Mouse (Mus musculus) neural tube, embryonic 14.5 days (tissue): ENCODE measurements around the gene 3110021N24Rik. TPM values are rescaled to one million over a fixed set of nuclear protein-coding genes. Genes with fewer than 3 reads are reported as not detected.

ENCODE experiments used
- ATAC-seq: fragments of 200-750 bp; cut with Nextera tagmentation; 2 replicates; pipeline ENCODE4 v1.8.0; 2017; ENCODE audit warnings: low read depth, mild to moderate bottlenecking, moderate TSS enrichment, moderate library complexity
- H3K27ac ChIP-seq: fragments of 300-500 bp; sonication (generic); 2 replicates; pipeline ENCODE4 v1.5.1; 2014; ENCODE audit warnings: low read depth, mild to moderate bottlenecking, control low read depth, low read length, moderate library complexity, mixed read lengths
- H3K27me3 ChIP-seq: fragments of 300-500 bp; sonication (generic); 2 replicates; pipeline ENCODE4 v1.6.1; 2014; ENCODE audit warnings: low read length; ENCODE audit not compliant: control insufficient read depth, insufficient read depth
- H3K36me3 ChIP-seq: fragments of 300-500 bp; sonication (generic); 2 replicates; pipeline ENCODE4 v1.6.1; 2014; ENCODE audit warnings: low read length, mixed read lengths; ENCODE audit not compliant: control insufficient read depth, insufficient read depth
- H3K4me1 ChIP-seq: fragments of 300-500 bp; sonication (generic); 2 replicates; pipeline ENCODE4 v1.6.1; 2014; ENCODE audit warnings: low read length; ENCODE audit not compliant: control insufficient read depth, insufficient read depth
- H3K4me2 ChIP-seq: fragments of 300-500 bp; sonication (generic); 2 replicates; pipeline ENCODE4 v1.6.1; 2014; ENCODE audit warnings: mild to moderate bottlenecking, low read depth, low read length, control low read depth
- H3K4me3 ChIP-seq: fragments of 300-500 bp; sonication (generic); 2 replicates; pipeline ENCODE4 v1.5.1; 2014; ENCODE audit warnings: low read depth, low read length, control low read depth, mixed read lengths
- H3K9ac ChIP-seq: fragments of 300-500 bp; sonication (generic); replicated peaks from 2 replicates; pipeline ENCODE4 v1.6.1; 2014; ENCODE audit warnings: low read depth, mild to moderate bottlenecking, control low read depth, low read length, mixed read lengths
- H3K9me3 ChIP-seq: fragments of 300-500 bp; sonication (generic); 2 replicates; pipeline ENCODE4 v1.6.1; 2016; ENCODE audit warnings: low read length; ENCODE audit not compliant: control insufficient read depth
- WGBS: fragments of 180-500 bp; shearing (Covaris S2); extraction: QIAGEN DNeasy Blood & Tissue Kit; methylation state at CpG from one replicate; pipeline ENCODE4 v1.1.7; 2014; 5-methylcytosine and 5-hydroxymethylcytosine counted together
- polyA plus RNA-seq: library from polyadenylated mRNA; unstranded; fragments of >200 nt; fragmentation: Nextera tagmentation; extraction: Ambion mirVana; gene quantifications from 2 replicates; pipeline ENCODE4 v1.2.1, GENCODE M21; 2014

3110021N24Rik gene
- polyA plus RNA-seq, 1 experiment from 2014 or later = 4.7 TPM

GRCm38 (mm10) chr4:108730450-108730849 lies 11.0 kb downstream of the 3110021N24Rik start:
- H3K36me3 ChIP-seq = no peaks in the 10 kb centered on the region
- 87% methylated on average over 1 of the region's 1 CpGs for WGBS
- H3K9me3 ChIP-seq = no peaks in the 10 kb centered on the region
- no peaks in the 10 kb centered on the region for H3K4me1 ChIP-seq
- H3K27me3 ChIP-seq = no peaks in the 10 kb centered on the region
- no peak overlapping the region for H3K4me2 ChIP-seq
- no peak for ATAC-seq
- H3K4me3 ChIP-seq = no peak overlapping the region
- no peak overlapping the region for H3K27ac ChIP-seq
- no peak overlapping the region for H3K9ac ChIP-seq

GRCm38 (mm10) chr4:108731582-108731981 lies 12.1 kb downstream of the 3110021N24Rik start:
- Histone ChIP-seq H3K4me2 (no peak overlapping the region), H3K27me3 (no peaks in the 10 kb centered on the region), H3K36me3 (no peaks in the 10 kb centered on the region), H3K27ac (no peak overlapping the region), H3K4me3 (no peak overlapping the region), H3K4me1 (no peaks in the 10 kb centered on the region), H3K9ac (no peak overlapping the region), H3K9me3 (no peaks in the 10 kb centered on the region)
- no peak for ATAC-seq
- whole genome bisulfite sequencing = 37% methylated on average over 3 of the region's 3 CpGs

GRCm38 (mm10) chr4:108746160-108746873 lies 26.9 kb downstream of the 3110021N24Rik start:
- Histone ChIP-seq H3K9me3 (no peaks in the 10 kb centered on the region), H3K4me2 (no peak overlapping the region), H3K4me3 (no peak overlapping the region), H3K4me1 (no peaks in the 10 kb centered on the region), H3K27ac (no peak overlapping the region), H3K27me3 (no peaks in the 10 kb centered on the region), H3K36me3 (no peaks in the 10 kb centered on the region), H3K9ac (no peak overlapping the region)
- WGBS = 94% methylated on average over 3 of the region's 3 CpGs
- ATAC-seq = no peak

GRCm38 (mm10) chr4:108759583-108759982 lies 40.1 kb downstream of the 3110021N24Rik start:
- Histone ChIP-seq H3K9ac (no peak overlapping the region), H3K27me3 (no peaks in the 10 kb centered on the region), H3K36me3 (no peaks in the 10 kb centered on the region), H3K9me3 (no peaks in the 10 kb centered on the region), H3K4me1 (no peaks in the 10 kb centered on the region), H3K27ac (no peak overlapping the region), H3K4me3 (no peak overlapping the region), H3K4me2 (no peak overlapping the region)
- ATAC-seq = no peak
- WGBS = 98% methylated on average over 3 of the region's 3 CpGs

- ATAC-seq = no peak
- Histone ChIP-seq H3K4me3 (no peak overlapping the region), H3K9ac (no peak overlapping the region), H3K36me3 (no peaks in the 10 kb centered on the region), H3K9me3 (no peaks in the 10 kb centered on the region), H3K4me2 (no peak overlapping the region), H3K4me1 (no peaks in the 10 kb centered on the region), H3K27me3 (no peaks in the 10 kb centered on the region), H3K27ac (no peak overlapping the region)
These were observed 49.1 kb downstream of the 3110021N24Rik start for GRCm38 (mm10) chr4:108768527-108768926.

- Histone ChIP-seq H3K36me3 (no peaks in the 10 kb centered on the region), H3K27me3 (no peaks in the 10 kb centered on the region), H3K9ac (peak overlapping the region; percentile 98), H3K9me3 (no peaks in the 10 kb centered on the region), H3K4me2 (peak overlapping the region; percentile 61), H3K4me1 (peaks cover 7% of the 10 kb centered on the region; the same call in 1 of the 2 replicates), H3K4me3 (peak overlapping the region; percentile 91), H3K27ac (peak overlapping the region; percentile 98)
- ATAC-seq = no peak
- 0% methylated on average over 7 of the region's 7 CpGs for WGBS
These were observed 60.3 kb downstream of the 3110021N24Rik start for GRCm38 (mm10) chr4:108779763-108780056.

- Histone ChIP-seq H3K4me1 (peaks cover 7% of the 10 kb centered on the region; the same call in 1 of the 2 replicates), H3K9me3 (no peaks in the 10 kb centered on the region), H3K4me3 (peak within 1 kb of the TSS; percentile 91), H3K27me3 (no peaks in the 10 kb centered on the region), H3K9ac (peak within 1 kb of the TSS; percentile 98), H3K36me3 (no peaks in the 10 kb centered on the region), H3K27ac (peak within 1 kb of the TSS; percentile 98), H3K4me2 (peak within 1 kb of the TSS; percentile 61)
- ATAC-seq = peak; percentile 94
- under 1% methylated on average over 79 of the region's 111 CpGs for WGBS
These were observed 60.8 kb downstream of the 3110021N24Rik start, which contains the start of gene Zfyve9 for GRCm38 (mm10) chr4:108780057-108780863. Gene Zfyve9, minus strand, starts transcription at chr4:108780798.

- ATAC-seq = no peak
- peak overlapping the region; percentile 98 for H3K27ac ChIP-seq
- WGBS = 0% methylated on average over 11 of the region's 20 CpGs
- peak overlapping the region; percentile 61 for H3K4me2 ChIP-seq
- H3K9me3 ChIP-seq = no peaks in the 10 kb centered on the region
- peak overlapping the region; percentile 91 for H3K4me3 ChIP-seq
- H3K27me3 ChIP-seq = no peaks in the 10 kb centered on the region
- H3K4me1 ChIP-seq = peaks cover 7% of the 10 kb centered on the region; the same call in 1 of the 2 replicates
- no peaks in the 10 kb centered on the region for H3K36me3 ChIP-seq
- peak overlapping the region; percentile 98 for H3K9ac ChIP-seq
These were observed 61.4 kb downstream of the 3110021N24Rik start for GRCm38 (mm10) chr4:108780864-108781205.

GRCm38 (mm10) chr4:108781596-108781995 lies 62.1 kb downstream of the 3110021N24Rik start:
- Histone ChIP-seq H3K9ac (no peak overlapping the region; the same call in 1 of the 2 replicates), H3K4me1 (peaks cover 7% of the 10 kb centered on the region; the same call in 1 of the 2 replicates), H3K4me3 (peak overlapping the region; percentile 91; the same call in 1 of the 2 replicates), H3K4me2 (peak overlapping the region; percentile 61), H3K27me3 (no peaks in the 10 kb centered on the region), H3K9me3 (no peaks in the 10 kb centered on the region), H3K27ac (no peak overlapping the region), H3K36me3 (no peaks in the 10 kb centered on the region)
- WGBS = 76% methylated on average over 3 of the region's 3 CpGs
- no peak for ATAC-seq
